Mouse (Mus musculus) gastrocnemius, adult 2 months (tissue): ENCODE results near the gene Cdh11. TPM values are rescaled to one million over a fixed set of nuclear protein-coding genes. Genes with fewer than 3 reads are reported as not detected.

Source experiments
- DNase-seq: peaks from one replicate; pipeline ENCODE4 v3.0.0; 2022
- H3K27ac ChIP-seq: fragments of 200-600 bp; 2 replicates; pipeline ENCODE4 v1.8.1; 2022; ENCODE audit warnings: mild to moderate bottlenecking
- H3K4me3 ChIP-seq: fragments of 200-600 bp; 2 replicates; pipeline ENCODE4 v1.8.1; 2022; ENCODE audit warnings: mild to moderate bottlenecking, moderate library complexity
- CTCF ChIP-seq: fragments of 200-600 bp; IDR thresholded peaks from 2 replicates; pipeline ENCODE4 v1.8.1; 2022; ENCODE audit warnings: antibody characterized with exemption, mild to moderate bottlenecking, moderate library complexity
- intact Hi-C: fragments of 180-260 bp; cut with DNase I; formaldehyde crosslinking; loops from one replicate; pipeline ENCODE4 v1.15.1; 2025
- total RNA-seq, 2 experiments: library from RNA; stranded (reverse); gene quantifications; 2 replicates each; pipeline ENCODE4 v1.2.3; 2021

The Cdh11 gene
- total RNA-seq, 2 experiments from 2014 or later, result 0.99 to 2.5 TPM

- TF ChIP-seq CTCF, result no peak
- intact Hi-C loops, result no loop called here
- Histone ChIP-seq H3K4me3 (no peak overlapping the region), H3K27ac (no peak overlapping the region)
- DNase-seq, result no peak
Observed at GRCm38 (mm10) chr8:102742940-102743339, 42.5 kb downstream of the Cdh11 start.

GRCm38 (mm10) chr8:102742008-102742591 is 43.3 kb downstream of the Cdh11 start:
- no peak for TF ChIP-seq CTCF
- H3K4me3 ChIP-seq, result no peak overlapping the region
- no peak for DNase-seq
- no peak overlapping the region for H3K27ac ChIP-seq
- intact Hi-C loops, result no loop called here

- intact Hi-C loops, result no loop called here
- DNase-seq, result no peak
- H3K27ac ChIP-seq, result no peak overlapping the region
- no peak for TF ChIP-seq CTCF
- H3K4me3 ChIP-seq, result no peak overlapping the region
Observed at GRCm38 (mm10) chr8:102740963-102741362, 44.5 kb downstream of the Cdh11 start.

GRCm38 (mm10) chr8:102738961-102739487 is 46.4 kb downstream of the Cdh11 start:
- DNase-seq, result peak; percentile 39
- TF ChIP-seq CTCF, result no peak
- H3K27ac ChIP-seq, result no peak overlapping the region
- no peak overlapping the region for H3K4me3 ChIP-seq
- intact Hi-C loops, result no loop called here

- no peak overlapping the region for H3K4me3 ChIP-seq
- DNase-seq, result no peak
- H3K27ac ChIP-seq, result peak overlapping the region; percentile 5; the same call in 1 of the 2 replicates
- intact Hi-C loops, result no loop called here
- TF ChIP-seq CTCF, result no peak
Observed at GRCm38 (mm10) chr8:102738395-102738794, 47.0 kb downstream of the Cdh11 start.

GRCm38 (mm10) chr8:102734419-102734818 is 51.0 kb downstream of the Cdh11 start:
- intact Hi-C loops, result no loop called here
- Histone ChIP-seq H3K27ac (no peak overlapping the region), H3K4me3 (no peak overlapping the region)
- no peak for TF ChIP-seq CTCF
- DNase-seq, result no peak

- Histone ChIP-seq H3K27ac (no peak overlapping the region), H3K4me3 (no peak overlapping the region)
- no peak for DNase-seq
- intact Hi-C loops, result no loop called here
- TF ChIP-seq CTCF, result no peak
Observed at GRCm38 (mm10) chr8:102726206-102726935, 59.1 kb downstream of the Cdh11 start.

- Histone ChIP-seq H3K27ac (no peak overlapping the region), H3K4me3 (no peak overlapping the region)
- DNase-seq, result no peak
- no peak for TF ChIP-seq CTCF
- intact Hi-C loops, result no loop called here
Observed at GRCm38 (mm10) chr8:102725496-102725895, 59.9 kb downstream of the Cdh11 start.

GRCm38 (mm10) chr8:102715956-102716355 is 69.5 kb downstream of the Cdh11 start:
- Histone ChIP-seq H3K27ac (no peak overlapping the region), H3K4me3 (no peak overlapping the region)
- no peak for TF ChIP-seq CTCF
- intact Hi-C loops, result no loop called here
- no peak for DNase-seq

GRCm38 (mm10) chr8:102707305-102707704 is 78.1 kb downstream of the Cdh11 start:
- H3K27ac ChIP-seq, result no peak overlapping the region
- no peak for TF ChIP-seq CTCF
- intact Hi-C loops, result no loop called here
- DNase-seq, result no peak
- H3K4me3 ChIP-seq, result no peak overlapping the region

GRCm38 (mm10) chr8:102705376-102705905 is 80.0 kb downstream of the Cdh11 start:
- intact Hi-C loops, result no loop called here
- no peak for DNase-seq
- no peak for TF ChIP-seq CTCF
- no peak overlapping the region for H3K27ac ChIP-seq
- H3K4me3 ChIP-seq, result no peak overlapping the region

- TF ChIP-seq CTCF, result no peak
- DNase-seq, result no peak
- intact Hi-C loops, result no loop called here
- Histone ChIP-seq H3K4me3 (no peak overlapping the region), H3K27ac (no peak overlapping the region)
Observed at GRCm38 (mm10) chr8:102700245-102700644, 85.2 kb downstream of the Cdh11 start.

GRCm38 (mm10) chr8:102698232-102698837 is 87.1 kb downstream of the Cdh11 start:
- H3K4me3 ChIP-seq, result no peak overlapping the region
- no peak overlapping the region for H3K27ac ChIP-seq
- TF ChIP-seq CTCF, result no peak
- intact Hi-C loops, result no loop called here
- DNase-seq, result no peak
